15 mouse cellular contexts compared by ENCODE assay signal in genomic region chr6:115767357-115767756, GRCm38 (mm10). TPM values are rescaled to one million over a fixed set of nuclear protein-coding genes. Genes with fewer than 3 reads are reported as not detected.
DNase-seq lines count a peak whose midpoint lies in the region; ATAC-seq and TF ChIP-seq lines count a peak whose summit lies in the region.
"Had no signal": no experiment of that assay in that cellular context is flagged by ENCODE, and none has a peak within 500 bp of the region (broad histone marks: within the 10 kb centered on the region; RNA-seq: fewer than 3 reads in every experiment).

No protein-coding gene starts in this region.

- H3K4me1 ChIP-seq in heart, embryonic 12.5 days (replicated peaks) = peaks cover 28% of the 10 kb centered on the region
- peaks cover 10% of the 10 kb centered on the region for H3K4me1 ChIP-seq in heart, adult 2 months (ENCODE audit: control insufficient read depth, insufficient read depth, low read length)
- peaks cover 5% of the 10 kb centered on the region; the same call in 1 of the 2 replicates for H3K4me1 ChIP-seq in kidney, postnatal 0 days (replicated peaks; ENCODE audit: insufficient read depth, low read length)
- peaks cover 8% of the 10 kb centered on the region for H3K4me1 ChIP-seq in ES-Bruce4 (ENCODE audit: control insufficient read depth, insufficient read depth, low read length)

- H3K4me3 ChIP-seq in heart, embryonic 12.5 days = no peak overlapping the region
- no peak overlapping the region for H3K4me3 ChIP-seq in heart, adult 2 months
- H3K4me3 ChIP-seq in kidney, postnatal 0 days (replicated peaks; ENCODE audit: low read depth, low read length) = no peak overlapping the region
- H3K4me3 ChIP-seq in ES-Bruce4 (ENCODE audit: low read depth, low read length) = peak overlapping the region; percentile 27; the same call in 1 of the 2 replicates
- H3K4me3 ChIP-seq: embryonic facial prominence, embryonic 13.5 days; hindbrain, embryonic 12.5 days; midbrain, embryonic 12.5 days had no signal

- 50% methylated on average over 9 of the region's 9 CpGs for WGBS in heart, embryonic 12.5 days
- 52% methylated on average over 9 of the region's 9 CpGs for WGBS in heart, adult 2 months
- WGBS in kidney, postnatal 0 days = 45% methylated on average over 9 of the region's 9 CpGs

- no peaks in the 10 kb centered on the region for H3K79me2 ChIP-seq in heart, adult 2 months (replicated peaks; ENCODE audit: control insufficient read depth, insufficient read depth, low read length)

- no peak overlapping the region for H3K9ac ChIP-seq in heart, embryonic 12.5 days
- H3K9ac ChIP-seq in heart, adult 2 months (ENCODE audit: low read depth, low read length) = no peak overlapping the region
- H3K9ac ChIP-seq in kidney, postnatal 0 days (ENCODE audit: low read depth, low read length) = no peak overlapping the region
- H3K9ac ChIP-seq in ES-Bruce4 (ENCODE audit: low read depth, poor library complexity, severe bottlenecking) = 0 out of 2 replicates have a peak overlapping the region, but pooled peaks have one; percentile 18
- H3K9ac ChIP-seq: embryonic facial prominence, embryonic 13.5 days; hindbrain, embryonic 12.5 days; midbrain, embryonic 12.5 days had no signal

- ATAC-seq in heart, embryonic 12.5 days (ENCODE audit: insufficient number of reproducible peaks, low FRiP score) = no peak
- ATAC-seq in kidney, postnatal 0 days (replicated peaks; ENCODE audit: low FRiP score, low read depth) = no peak
- peak; percentile 92 for ATAC-seq in megakaryocyte, adult 5-6 weeks (ENCODE audit: poor library complexity, severe bottlenecking)
- ATAC-seq: intestine, postnatal 0 days had no signal

- H3K4me2 ChIP-seq in heart, embryonic 12.5 days = no peak overlapping the region
- no peak overlapping the region for H3K4me2 ChIP-seq in kidney, postnatal 0 days (ENCODE audit: low read length)
- H3K4me2 ChIP-seq: embryonic facial prominence, embryonic 13.5 days; hindbrain, embryonic 12.5 days; midbrain, embryonic 12.5 days had no signal

- H3K36me3 ChIP-seq in heart, embryonic 12.5 days = no peaks in the 10 kb centered on the region
- no peaks in the 10 kb centered on the region for H3K36me3 ChIP-seq in heart, adult 2 months (ENCODE audit: control insufficient read depth, insufficient read depth, low read length)
- no peaks in the 10 kb centered on the region for H3K36me3 ChIP-seq in kidney, postnatal 0 days (ENCODE audit: insufficient read depth, low read length)
- H3K36me3 ChIP-seq in ES-Bruce4 (ENCODE audit: control insufficient read depth, insufficient read depth, low read length, poor library complexity, severe bottlenecking) = no peaks in the 10 kb centered on the region
- H3K36me3 ChIP-seq: embryonic facial prominence, embryonic 13.5 days; hindbrain, embryonic 12.5 days; midbrain, embryonic 12.5 days had no signal

- 0 out of 2 replicates have a peak overlapping the region, but pooled peaks have one; percentile 31 for H3K27ac ChIP-seq in heart, embryonic 12.5 days (ENCODE audit: poor library complexity, severe bottlenecking)
- H3K27ac ChIP-seq in heart, adult 2 months = no peak overlapping the region
- H3K27ac ChIP-seq in kidney, postnatal 0 days = no peak overlapping the region
- no peak overlapping the region for H3K27ac ChIP-seq in ES-Bruce4 (ENCODE audit: insufficient read depth, low read length)
- H3K27ac ChIP-seq: embryonic facial prominence, embryonic 13.5 days; hindbrain, embryonic 12.5 days; midbrain, embryonic 12.5 days; stomach, postnatal 0 days had no signal

- intact Hi-C loops in heart, adult 2 months (cut with DNase I) = no loop called here

- no peak for TF ChIP-seq EP300 in heart, adult 2 months (IDR thresholded peaks at IDR 0.05; ENCODE audit: insufficient read depth, low read depth, low read length)
- TF ChIP-seq EP300 in ES-Bruce4 (IDR thresholded peaks at IDR 0.05; ENCODE audit: insufficient read depth, low read depth, low read length) = no peak

- DNase-seq in heart, adult 2 months = no peak
- peak; percentile 19 for DNase-seq in kidney, postnatal 0 days (ENCODE audit: low spot score)
- DNase-seq in kidney, adult 18-20 months = no peak
- DNase-seq in gastrocnemius, adult 8-10 months (ENCODE audit: low spot score in 2 of 2) = no peak
- DNase-seq: cerebellum, postnatal 14 days; layer of hippocampus, postnatal 36 days; thymus, postnatal 14 days had no signal

- H3K9me3 ChIP-seq in heart, embryonic 12.5 days (replicated peaks) = 0 out of 2 replicates have a peak, but pooled peaks cover 3% of the 10 kb centered on the region
- no peaks in the 10 kb centered on the region for H3K9me3 ChIP-seq in kidney, postnatal 0 days (replicated peaks; ENCODE audit: low read length)
- no peaks in the 10 kb centered on the region for H3K9me3 ChIP-seq in ES-Bruce4 (replicated peaks; ENCODE audit: control insufficient read depth, insufficient read depth, low read length, poor library complexity, severe bottlenecking)
- H3K9me3 ChIP-seq: embryonic facial prominence, embryonic 13.5 days; hindbrain, embryonic 12.5 days had no signal

- no peaks in the 10 kb centered on the region for H3K27me3 ChIP-seq in heart, embryonic 12.5 days (replicated peaks)
- H3K27me3 ChIP-seq in heart, adult 2 months (ENCODE audit: control insufficient read depth, insufficient read depth, low read length) = no peaks in the 10 kb centered on the region
- H3K27me3 ChIP-seq in kidney, postnatal 0 days (ENCODE audit: insufficient read depth, low read length) = no peaks in the 10 kb centered on the region
- H3K27me3 ChIP-seq in ES-Bruce4 (ENCODE audit: control insufficient read depth, insufficient read depth, low read length, poor library complexity, severe bottlenecking) = no peaks in the 10 kb centered on the region
- H3K27me3 ChIP-seq: embryonic facial prominence, embryonic 13.5 days; hindbrain, embryonic 12.5 days; midbrain, embryonic 12.5 days had no signal

- no peak for TF ChIP-seq POLR2A in heart, adult 2 months (IDR thresholded peaks at IDR 0.05; ENCODE audit: insufficient read depth, low read depth, low read length)
- TF ChIP-seq POLR2A in ES-Bruce4 (IDR thresholded peaks at IDR 0.05; ENCODE audit: insufficient read depth, low read length) = no peak

- no peak for TF ChIP-seq CTCF in heart, adult 2 months (IDR thresholded peaks at IDR 0.05)
- TF ChIP-seq CTCF in kidney, postnatal 0 days (IDR thresholded peaks at IDR 0.05; ENCODE audit: low read depth) = no peak
- no peak for TF ChIP-seq CTCF in ES-Bruce4 (IDR thresholded peaks at IDR 0.05; ENCODE audit: low read depth, low read length)

RNA-seq across cellular contexts. Expression of gene Tmem40, which starts 5.1 kb away (rescaled TPM):
- 2.6 and 3.2 TPM in 2 replicates for polyA plus RNA-seq in heart, embryonic 12.5 days (2016; fragmentation: Nextera tagmentation; extraction: Ambion mirVana)
- 1 to 10 TPM in 1 of 2 experiments, not detected in 1; 2.4 TPM for total RNA-seq in heart, adult 2 months (2021)
- polyA plus RNA-seq in heart, adult 2 months (2012; rRNA removed) = 0.47 and 0.92 TPM in 2 replicates
- polyA plus RNA-seq in kidney, postnatal 0 days (2015; fragmentation: Nextera tagmentation; extraction: Ambion mirVana) = 1.0 and 1.8 TPM in 2 replicates
- 12.9 and 16.9 TPM in 2 replicates for polyA plus RNA-seq in ES-Bruce4 (2011; ENCODE audit: insufficient read depth, insufficient read length, low read depth, missing spikeins)
- 7.7 and 12.4 TPM in 2 replicates for total RNA-seq in megakaryocyte, adult 5-6 weeks (2015)
- total RNA-seq in megakaryocyte, adult 5-6 weeks (2017) = 7.7 and 15.2 TPM in 2 replicates
- total RNA-seq in gastrocnemius, adult 8-10 months (2022) = under 1 TPM in 3 of 4 experiments, not detected in 1; 0.36 to 0.58 (median 0.41) TPM

RNA-seq across cellular contexts. Expression of gene Cand2, which starts 7.0 kb away (rescaled TPM):
- 71.6 and 73.7 TPM in 2 replicates for polyA plus RNA-seq in heart, embryonic 12.5 days (2016; fragmentation: Nextera tagmentation; extraction: Ambion mirVana)
- 10 to 100 TPM; 69.3 to 77.2 TPM for total RNA-seq in heart, adult 2 months (2021)
- 59.0 and 68.4 TPM in 2 replicates for polyA plus RNA-seq in heart, adult 2 months (2012; rRNA removed)
- 10.4 and 12.1 TPM in 2 replicates for polyA plus RNA-seq in kidney, postnatal 0 days (2015; fragmentation: Nextera tagmentation; extraction: Ambion mirVana)
- polyA plus RNA-seq in ES-Bruce4 (2011; ENCODE audit: insufficient read depth, insufficient read length, low read depth, missing spikeins) = 12.8 and 13.9 TPM in 2 replicates
- 0.34 and 0.38 TPM in 2 replicates for total RNA-seq in megakaryocyte, adult 5-6 weeks (2015)
- 0.07 and 0.24 TPM in 2 replicates for total RNA-seq in megakaryocyte, adult 5-6 weeks (2017)
- total RNA-seq in gastrocnemius, adult 8-10 months (2022) = 10 to 100 TPM; 63.6 to 80.2 (median 77.4) TPM

RNA-seq across cellular contexts. Expression of gene Rpl32, which starts 41.2 kb away (rescaled TPM):
- polyA plus RNA-seq in heart, embryonic 12.5 days (2016; fragmentation: Nextera tagmentation; extraction: Ambion mirVana) = 1,366 and 1,429 TPM in 2 replicates
- 100 to 1,000 TPM; 579 to 679 TPM for total RNA-seq in heart, adult 2 months (2021)
- polyA plus RNA-seq in heart, adult 2 months (2012; rRNA removed) = 328 and 413 TPM in 2 replicates
- 2,857 and 3,220 TPM in 2 replicates for polyA plus RNA-seq in kidney, postnatal 0 days (2015; fragmentation: Nextera tagmentation; extraction: Ambion mirVana)
- polyA plus RNA-seq in ES-Bruce4 (2011; ENCODE audit: insufficient read depth, insufficient read length, low read depth, missing spikeins) = 3,790 and 3,890 TPM in 2 replicates
- 2,908 and 2,972 TPM in 2 replicates for total RNA-seq in megakaryocyte, adult 5-6 weeks (2015)
- total RNA-seq in megakaryocyte, adult 5-6 weeks (2017) = 3,179 and 3,683 TPM in 2 replicates
- total RNA-seq in gastrocnemius, adult 8-10 months (2022) = 100 to 1,000 TPM; 581 to 694 (median 621) TPM
